In the genomic region with DNA sequence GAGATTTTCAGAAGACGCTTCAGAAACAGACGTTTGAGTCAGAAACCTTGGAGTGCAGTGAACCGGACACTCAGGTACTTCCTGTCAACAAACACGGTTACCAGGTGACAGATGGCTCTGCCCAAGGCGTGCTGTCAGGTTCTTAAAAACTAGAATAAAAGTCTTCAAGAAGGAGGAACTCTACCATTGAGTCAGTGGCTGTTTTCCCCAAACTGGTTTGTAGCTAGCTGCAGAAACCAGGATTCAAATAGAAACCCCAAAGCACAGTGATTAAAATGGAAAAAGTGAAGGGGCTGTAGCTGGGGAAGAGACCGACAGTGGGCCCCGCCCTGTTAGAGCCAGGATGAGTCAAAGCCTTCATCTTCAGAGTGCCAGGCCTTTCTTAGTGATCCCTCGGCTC, we compare ENCODE assay signal across 28 mouse cellular contexts.
DNase-seq lines count a peak whose midpoint lies in the region; ATAC-seq lines count a peak whose summit lies in the region.
"Had no signal": no experiment of that assay in that cellular context is flagged by ENCODE, and none has a peak within 500 bp of the region (broad histone marks: within the 10 kb centered on the region; RNA-seq: fewer than 3 reads in every experiment).

No protein-coding gene starts in this region.

- H3K4me1 ChIP-seq in forebrain, embryonic 14.5 days (ENCODE audit: control insufficient read depth, insufficient read depth, low read length): no peaks in the 10 kb centered on the region
- H3K4me1 ChIP-seq: embryonic facial prominence, embryonic 10.5 days; embryonic facial prominence, embryonic 15.5 days; forebrain, embryonic 12.5 days; hindbrain, embryonic 13.5 days; liver, embryonic 15.5 days; midbrain, embryonic 13.5 days; stomach, embryonic 15.5 days had no signal

- H3K27ac ChIP-seq in forebrain, embryonic 14.5 days (ENCODE audit: low read depth, low read length): no peak overlapping the region
- H3K27ac ChIP-seq: embryonic facial prominence, embryonic 10.5 days; embryonic facial prominence, embryonic 15.5 days; forebrain, embryonic 12.5 days; heart, embryonic 10.5 days; hindbrain, embryonic 13.5 days; layer of hippocampus, adult 2 months; liver, embryonic 15.5 days; macrophage; midbrain, embryonic 13.5 days; stomach, embryonic 15.5 days had no signal

- WGBS in forebrain, embryonic 14.5 days: 86% methylated on average over 8 of the region's 8 CpGs

- H3K36me3 ChIP-seq in splenic B cell, adult 2 months (ENCODE audit: control insufficient read depth, insufficient read depth, low read length, poor library complexity, severe bottlenecking): peaks cover 27% of the 10 kb centered on the region
- no peaks in the 10 kb centered on the region for H3K36me3 ChIP-seq in forebrain, embryonic 14.5 days (ENCODE audit: control insufficient read depth, insufficient read depth, low read length)
- H3K36me3 ChIP-seq: embryonic facial prominence, embryonic 10.5 days; embryonic facial prominence, embryonic 15.5 days; forebrain, embryonic 12.5 days; heart, embryonic 10.5 days; hindbrain, embryonic 13.5 days; midbrain, embryonic 13.5 days; stomach, embryonic 15.5 days had no signal

- DNase-seq in lung, postnatal 36 days: peak; percentile 39
- no peak for DNase-seq in lung, postnatal 25 days (ENCODE audit: low spot score)
- peak; percentile 46 for DNase-seq in CD4-positive helper T cell, adult 2 months (ENCODE audit: low read depth, low spot score)
- DNase-seq in splenic B cell, adult 2 months (ENCODE audit: low read depth, low spot score): peak; percentile 74
- no peak for DNase-seq in forebrain, embryonic 14.5 days (ENCODE audit: low spot score)
- DNase-seq in frontal cortex, adult 2 months (ENCODE audit: extremely low spot score in 1 of 2, low spot score in 1 of 2): no peak
- DNase-seq: adrenal gland, adult 2 months; cerebellum, adult 8-10 months; cerebellum, postnatal 25 days; gastrocnemius, postnatal 14 days; heart, postnatal 36 days; kidney, adult 18-20 months; kidney, postnatal 36 days; layer of hippocampus, postnatal 36 days; left cerebral cortex, postnatal 4 days; lung, embryonic 14.5 days; right cerebral cortex, postnatal 25 days had no signal

- peak; percentile 78 for ATAC-seq in activated CD4-positive, CD25-positive, alpha-beta regulatory T cell, adult 4 months
- no peak for ATAC-seq in forebrain, embryonic 14.5 days
- ATAC-seq: midbrain, embryonic 13.5 days had no signal

- H3K4me3 ChIP-seq in forebrain, embryonic 14.5 days (ENCODE audit: low read depth, low read length): no peak overlapping the region
- H3K4me3 ChIP-seq: embryonic facial prominence, embryonic 10.5 days; embryonic facial prominence, embryonic 15.5 days; forebrain, embryonic 12.5 days; heart, embryonic 10.5 days; hindbrain, embryonic 13.5 days; layer of hippocampus, adult 2 months; liver, embryonic 15.5 days; midbrain, embryonic 13.5 days; stomach, embryonic 15.5 days had no signal

- no peak overlapping the region for H3K9ac ChIP-seq in forebrain, embryonic 14.5 days (ENCODE audit: low read length)
- H3K9ac ChIP-seq: embryonic facial prominence, embryonic 15.5 days; forebrain, embryonic 12.5 days; hindbrain, embryonic 13.5 days; liver, embryonic 15.5 days; lung, embryonic 14.5 days; midbrain, embryonic 13.5 days; stomach, embryonic 15.5 days had no signal

- H3K4me2 ChIP-seq in forebrain, embryonic 14.5 days (ENCODE audit: low read length): no peak overlapping the region
- H3K4me2 ChIP-seq: embryonic facial prominence, embryonic 15.5 days; forebrain, embryonic 12.5 days; hindbrain, embryonic 13.5 days; liver, embryonic 15.5 days; lung, embryonic 14.5 days; midbrain, embryonic 13.5 days; stomach, embryonic 15.5 days had no signal

- no peaks in the 10 kb centered on the region for H3K27me3 ChIP-seq in splenic B cell, adult 2 months (ENCODE audit: control insufficient read depth, insufficient read depth, low read length, poor library complexity, severe bottlenecking)
- H3K27me3 ChIP-seq in forebrain, embryonic 14.5 days (replicated peaks; ENCODE audit: control insufficient read depth, insufficient read depth, low read length): no peaks in the 10 kb centered on the region
- H3K27me3 ChIP-seq: embryonic facial prominence, embryonic 15.5 days; forebrain, embryonic 12.5 days; hindbrain, embryonic 13.5 days; liver, embryonic 15.5 days; midbrain, embryonic 13.5 days; stomach, embryonic 15.5 days had no signal

- no peaks in the 10 kb centered on the region for H3K9me3 ChIP-seq in forebrain, embryonic 14.5 days (replicated peaks; ENCODE audit: control insufficient read depth, low read length)
- H3K9me3 ChIP-seq: embryonic facial prominence, embryonic 10.5 days; embryonic facial prominence, embryonic 15.5 days; forebrain, embryonic 12.5 days; heart, embryonic 10.5 days; hindbrain, embryonic 13.5 days; liver, embryonic 15.5 days; midbrain, embryonic 13.5 days; stomach, embryonic 15.5 days had no signal

Comparison
In these comparisons a context has a peak if more than half of its experiments do, and no peak if none do; other contexts are left out.
1. DNase-seq: peak in lung, postnatal 36 days (single experiment), CD4-positive helper T cell, adult 2 months (single experiment) and splenic B cell, adult 2 months (single experiment); none in lung, postnatal 25 days (single experiment), forebrain, embryonic 14.5 days (single experiment) and frontal cortex, adult 2 months (0 of 2).